Mouse (Mus musculus): ENCODE data around the gene Cacng7.

DNA sequence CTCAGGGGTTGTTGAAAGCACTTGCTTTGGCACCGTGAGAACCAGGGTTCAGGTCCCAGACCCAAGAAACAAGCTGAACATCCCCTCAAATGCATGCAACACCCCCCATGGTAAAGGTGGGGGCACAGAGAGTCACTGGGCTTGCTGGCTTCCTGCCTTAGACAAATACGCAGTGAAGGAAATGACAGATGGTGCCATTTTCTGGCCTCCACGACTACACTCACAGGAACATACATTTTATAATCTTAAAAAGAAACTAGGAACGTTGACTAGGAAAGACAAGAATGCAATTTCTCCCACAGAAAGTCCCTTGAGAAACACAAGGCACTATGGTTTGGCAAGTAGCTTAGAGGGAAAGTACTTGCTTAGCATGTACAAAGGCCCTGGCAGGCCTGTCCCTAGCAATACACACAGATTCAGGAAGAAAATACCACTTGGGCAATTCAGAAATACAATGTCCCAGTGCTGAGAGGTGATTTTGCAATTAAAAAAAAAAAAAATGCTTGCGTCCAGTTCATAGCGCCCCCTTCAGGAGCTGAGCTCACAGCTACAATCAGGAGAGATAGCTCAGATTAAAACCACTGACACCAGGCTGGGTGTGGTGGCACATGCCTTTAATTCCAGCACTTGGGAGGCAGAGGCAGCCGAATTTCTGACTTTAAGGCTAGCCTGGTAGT is 32.7 kb upstream of the Cacng7 start:
- TF ChIP-seq CTCF (IDR thresholded peaks at IDR 0.05; ENCODE audit: low read depth) (peak; percentile 62), EP300 (optimal IDR thresholded peaks at IDR 0.05) (no peak)
